Mouse (Mus musculus) small intestine, adult 2 months (tissue): ENCODE measurements at regions not wholly inside any gene's neighbourhood (a gene's known extent, or its start where the extent isn't known, plus 50 kb on each side); places are given as distances from the start of the nearest gene placed in this dataset.

Experiments used
- CTCF ChIP-seq: fragments of 200-500 bp; IDR thresholded peaks from 2 replicates; pipeline ENCODE4 v1.5.1; 2012; ENCODE audit warnings: low read depth, mild to moderate bottlenecking, control low read depth, inconsistent platforms, low read length, moderate library complexity, mixed read lengths; ENCODE audit not compliant: insufficient replicate concordance, insufficient read length; ENCODE audit errors: extremely low read depth
- POLR2A ChIP-seq: fragments of 200-500 bp; IDR thresholded peaks from 2 replicates; pipeline ENCODE4 v1.6.1; 2012; ENCODE audit warnings: low read depth, mild to moderate bottlenecking, control low read depth, inconsistent platforms, low read length, moderate library complexity

GRCm38 (mm10) chr1:51690878-51691277 lies 212.7 kb upstream of the Nabp1 start:
- TF ChIP-seq CTCF (no peak), POLR2A (no peak)
